18 mouse cellular contexts compared by ENCODE assay signal in genomic region chr6:112350452-112350851, GRCm38 (mm10). TPM values are rescaled to one million over a fixed set of nuclear protein-coding genes. Genes with fewer than 3 reads are reported as not detected.
"Had no signal": no experiment of that assay in that cellular context is flagged by ENCODE, and none has a peak within 500 bp of the region (broad histone marks: within the 10 kb centered on the region; RNA-seq: fewer than 3 reads in every experiment).

No protein-coding gene starts in this region.

- DNase-seq: lung, adult 18-20 months; lung, embryonic 14.5 days; lung, postnatal 10 days; lung, postnatal 4 days; right cerebral cortex, postnatal 14 days; spleen, adult 18-20 months; thymus, adult 18-20 months; thymus, postnatal 14 days; thymus, postnatal 4 days had no signal

- H3K4me1 ChIP-seq: midbrain, embryonic 10.5 days; midbrain, embryonic 13.5 days; neural tube, embryonic 12.5 days had no signal

- H3K36me3 ChIP-seq: midbrain, embryonic 10.5 days; midbrain, embryonic 13.5 days; neural tube, embryonic 12.5 days had no signal

- H3K9ac ChIP-seq: liver, embryonic 14.5 days; lung, embryonic 14.5 days; midbrain, embryonic 13.5 days; neural tube, embryonic 12.5 days had no signal

- H3K27ac ChIP-seq: liver, embryonic 14.5 days; midbrain, embryonic 10.5 days; midbrain, embryonic 13.5 days; neural tube, embryonic 12.5 days had no signal

- H3K4me3 ChIP-seq: midbrain, embryonic 10.5 days; midbrain, embryonic 13.5 days; neural tube, embryonic 12.5 days had no signal

- H3K9me3 ChIP-seq: midbrain, embryonic 10.5 days; midbrain, embryonic 13.5 days; neural tube, embryonic 12.5 days had no signal

- ATAC-seq: midbrain, embryonic 13.5 days; midbrain, embryonic 16.5 days had no signal

- H3K27me3 ChIP-seq: midbrain, embryonic 13.5 days; neural tube, embryonic 12.5 days had no signal

- H3K4me2 ChIP-seq: lung, embryonic 14.5 days; midbrain, embryonic 13.5 days; neural tube, embryonic 12.5 days had no signal

RNA-seq across cellular contexts. Expression of gene Ssu2, which starts 37.4 kb away (rescaled TPM):
- total RNA-seq: megakaryocyte, adult 5-6 weeks; megakaryocyte-erythroid progenitor cell, adult 5-6 weeks; neutrophil, adult 5-6 weeks had no signal
- polyA plus RNA-seq: midbrain, embryonic 16.5 days; neural tube, embryonic 14.5 days had no signal
